Mouse (Mus musculus): Measurements from ENCODE around the gene Med16. TPM values are rescaled to one million over a fixed set of nuclear protein-coding genes. Genes with fewer than 3 reads are reported as not detected.
A peak's percentile ranks its signal among the peaks of the same experiment; 100 is the strongest.

Gene Med16
- polyA plus RNA-seq, 1 experiment = 163 TPM

GRCm38 (mm10) chr10:79926491-79927323 lies 18.0 kb upstream of the Med16 start, which contains the start of gene Arid3a:
TSS of gene Arid3a (plus strand) at chr10:79927043.
- Histone ChIP-seq H3K4me3 (ENCODE audit: control insufficient read depth, low read depth, low read length) (peak within 1 kb of the TSS; percentile 78), H3K27ac (ENCODE audit: control insufficient read depth, insufficient read depth, low read depth, low read length) (peak within 1 kb of the TSS; percentile 88), H3K4me1 (ENCODE audit: control insufficient read depth, insufficient read depth, low read length) (peaks cover 26% of the 10 kb centered on the region), H3K36me3 (ENCODE audit: control insufficient read depth, insufficient read depth, low read length) (no peaks in the 10 kb centered on the region), H3K27me3 (ENCODE audit: control insufficient read depth, insufficient read depth, low read length) (no peaks in the 10 kb centered on the region)
- TF ChIP-seq POLR2A (IDR thresholded peaks at IDR 0.05; ENCODE audit: control insufficient read depth, low read depth, low read length) (peak; percentile 19), CTCF (IDR thresholded peaks at IDR 0.05; ENCODE audit: control insufficient read depth, insufficient read depth, insufficient replicate concordance, low read depth, low read length) (no peak)

GRCm38 (mm10) chr10:79925785-79926490 lies 17.2 kb upstream of the Med16 start:
- no peak for TF ChIP-seq POLR2A (IDR thresholded peaks at IDR 0.05; ENCODE audit: control insufficient read depth, low read depth, low read length)
- TF ChIP-seq CTCF (IDR thresholded peaks at IDR 0.05; ENCODE audit: control insufficient read depth, insufficient read depth, insufficient replicate concordance, low read depth, low read length) = no peak
- H3K4me1 ChIP-seq (ENCODE audit: control insufficient read depth, insufficient read depth, low read length) = peaks cover 26% of the 10 kb centered on the region
- no peaks in the 10 kb centered on the region for H3K27me3 ChIP-seq (ENCODE audit: control insufficient read depth, insufficient read depth, low read length)
- H3K4me3 ChIP-seq (ENCODE audit: control insufficient read depth, low read depth, low read length) = peak overlapping the region; percentile 78
- peak overlapping the region; percentile 88 for H3K27ac ChIP-seq (ENCODE audit: control insufficient read depth, insufficient read depth, low read depth, low read length)
- H3K36me3 ChIP-seq (ENCODE audit: control insufficient read depth, insufficient read depth, low read length) = no peaks in the 10 kb centered on the region

GRCm38 (mm10) chr10:79924998-79925784 lies 16.5 kb upstream of the Med16 start:
- no peaks in the 10 kb centered on the region for H3K36me3 ChIP-seq (ENCODE audit: control insufficient read depth, insufficient read depth, low read length)
- peak; percentile 100 for TF ChIP-seq CTCF (IDR thresholded peaks at IDR 0.05; ENCODE audit: control insufficient read depth, insufficient read depth, insufficient replicate concordance, low read depth, low read length)
- no peak for TF ChIP-seq POLR2A (IDR thresholded peaks at IDR 0.05; ENCODE audit: control insufficient read depth, low read depth, low read length)
- no peaks in the 10 kb centered on the region for H3K27me3 ChIP-seq (ENCODE audit: control insufficient read depth, insufficient read depth, low read length)
- peak overlapping the region; percentile 74 for H3K4me3 ChIP-seq (ENCODE audit: control insufficient read depth, low read depth, low read length)
- H3K4me1 ChIP-seq (ENCODE audit: control insufficient read depth, insufficient read depth, low read length) = peaks cover 31% of the 10 kb centered on the region
- H3K27ac ChIP-seq (ENCODE audit: control insufficient read depth, insufficient read depth, low read depth, low read length) = no peak overlapping the region

GRCm38 (mm10) chr10:79921572-79921971 lies 12.8 kb upstream of the Med16 start:
- H3K27ac ChIP-seq (ENCODE audit: control insufficient read depth, insufficient read depth, low read depth, low read length) = no peak overlapping the region
- no peak overlapping the region for H3K4me3 ChIP-seq (ENCODE audit: control insufficient read depth, low read depth, low read length)
- H3K27me3 ChIP-seq (ENCODE audit: control insufficient read depth, insufficient read depth, low read length) = no peaks in the 10 kb centered on the region
- no peaks in the 10 kb centered on the region for H3K36me3 ChIP-seq (ENCODE audit: control insufficient read depth, insufficient read depth, low read length)
- TF ChIP-seq POLR2A (IDR thresholded peaks at IDR 0.05; ENCODE audit: control insufficient read depth, low read depth, low read length) (no peak), CTCF (IDR thresholded peaks at IDR 0.05; ENCODE audit: control insufficient read depth, insufficient read depth, insufficient replicate concordance, low read depth, low read length) (no peak)
- peaks cover 30% of the 10 kb centered on the region for H3K4me1 ChIP-seq (ENCODE audit: control insufficient read depth, insufficient read depth, low read length)

- Histone ChIP-seq H3K4me3 (ENCODE audit: control insufficient read depth, low read depth, low read length) (no peak within 1 kb of the TSS; the same call in 1 of the 2 replicates), H3K36me3 (ENCODE audit: control insufficient read depth, insufficient read depth, low read length) (no peaks in the 10 kb centered on the region), H3K27ac (ENCODE audit: control insufficient read depth, insufficient read depth, low read depth, low read length) (no peak within 1 kb of the TSS), H3K27me3 (ENCODE audit: control insufficient read depth, insufficient read depth, low read length) (no peaks in the 10 kb centered on the region), H3K4me1 (ENCODE audit: control insufficient read depth, insufficient read depth, low read length) (peaks cover 30% of the 10 kb centered on the region)
- TF ChIP-seq CTCF (IDR thresholded peaks at IDR 0.05; ENCODE audit: control insufficient read depth, insufficient read depth, insufficient replicate concordance, low read depth, low read length) (no peak), POLR2A (IDR thresholded peaks at IDR 0.05; ENCODE audit: control insufficient read depth, low read depth, low read length) (no peak)
These were observed 12.3 kb upstream of the Med16 start, which contains the start of gene R3hdm4 for GRCm38 (mm10) chr10:79920958-79921535. TSS of gene R3hdm4 (minus strand) at chr10:79921208.

GRCm38 (mm10) chr10:79920056-79920890 lies 11.6 kb upstream of the Med16 start:
- TF ChIP-seq POLR2A (IDR thresholded peaks at IDR 0.05; ENCODE audit: control insufficient read depth, low read depth, low read length) (no peak), CTCF (IDR thresholded peaks at IDR 0.05; ENCODE audit: control insufficient read depth, insufficient read depth, insufficient replicate concordance, low read depth, low read length) (no peak)
- Histone ChIP-seq H3K4me3 (ENCODE audit: control insufficient read depth, low read depth, low read length) (no peak overlapping the region), H3K27ac (ENCODE audit: control insufficient read depth, insufficient read depth, low read depth, low read length) (no peak overlapping the region), H3K27me3 (ENCODE audit: control insufficient read depth, insufficient read depth, low read length) (no peaks in the 10 kb centered on the region), H3K4me1 (ENCODE audit: control insufficient read depth, insufficient read depth, low read length) (peaks cover 30% of the 10 kb centered on the region), H3K36me3 (ENCODE audit: control insufficient read depth, insufficient read depth, low read length) (no peaks in the 10 kb centered on the region)

All from testis, adult 2 months (tissue).